ENCODE assay signal across 8 mouse cellular contexts in genomic region chr13:73887415-73887874, GRCm38 (mm10). TPM values are rescaled to one million over a fixed set of nuclear protein-coding genes. Genes with fewer than 3 reads are reported as not detected.
DNase-seq lines count a peak whose midpoint lies in the region; ATAC-seq lines count a peak whose summit lies in the region.

No protein-coding gene starts in this region.

- H3K9ac ChIP-seq in stomach, embryonic 14.5 days (replicated peaks; ENCODE audit: low read depth, low read length), result no peak overlapping the region
- no peak overlapping the region for H3K9ac ChIP-seq in forebrain, embryonic 12.5 days

- no peaks in the 10 kb centered on the region for H3K9me3 ChIP-seq in stomach, embryonic 14.5 days (ENCODE audit: control insufficient read depth, low read depth, low read length)
- no peaks in the 10 kb centered on the region for H3K9me3 ChIP-seq in forebrain, embryonic 12.5 days

- no peaks in the 10 kb centered on the region for H3K27me3 ChIP-seq in stomach, embryonic 14.5 days (ENCODE audit: control insufficient read depth, insufficient read depth, low read length)
- no peaks in the 10 kb centered on the region; the same call in 1 of the 2 replicates for H3K27me3 ChIP-seq in forebrain, embryonic 12.5 days

- peaks cover 8% of the 10 kb centered on the region; the same call in 1 of the 2 replicates for H3K4me1 ChIP-seq in stomach, embryonic 14.5 days (ENCODE audit: control insufficient read depth, insufficient read depth, low read length)
- H3K4me1 ChIP-seq in forebrain, embryonic 12.5 days, result no peaks in the 10 kb centered on the region

- H3K4me2 ChIP-seq in stomach, embryonic 14.5 days (replicated peaks; ENCODE audit: low read depth, low read length), result no peak overlapping the region
- no peak overlapping the region for H3K4me2 ChIP-seq in forebrain, embryonic 12.5 days

- 35% methylated on average over 4 of the region's 4 CpGs for WGBS in stomach, embryonic 14.5 days
- WGBS in forebrain, embryonic 12.5 days, result 80% methylated on average over 4 of the region's 4 CpGs

- H3K36me3 ChIP-seq in stomach, embryonic 14.5 days (ENCODE audit: control insufficient read depth, insufficient read depth, low read length), result no peaks in the 10 kb centered on the region
- H3K36me3 ChIP-seq in forebrain, embryonic 12.5 days (replicated peaks), result no peaks in the 10 kb centered on the region

- H3K27ac ChIP-seq in stomach, embryonic 14.5 days (ENCODE audit: low read length), result no peak overlapping the region; the same call in 1 of the 2 replicates
- no peak overlapping the region for H3K27ac ChIP-seq in forebrain, embryonic 12.5 days

- DNase-seq in adrenal gland, postnatal 14 days, result peak; percentile 21
- DNase-seq in adrenal gland, adult 8-10 months, result no peak
- peak; percentile 82 for DNase-seq in heart, adult 8-10 months (ENCODE audit: low spot score)
- DNase-seq in kidney, postnatal 25 days, result peak; percentile 47 to 60
- no peak for DNase-seq in left cerebral cortex, adult 11 months (ENCODE audit: low spot score)
- no peak for DNase-seq in spleen, adult 12 weeks (ENCODE audit: low spot score)

- peak; percentile 78; the same call in 1 of the 2 replicates for ATAC-seq in stomach, embryonic 14.5 days (ENCODE audit: insufficient number of reproducible peaks, insufficient read depth, low FRiP score, low read depth)
- no peak for ATAC-seq in forebrain, embryonic 12.5 days (ENCODE audit: low FRiP score)

- H3K4me3 ChIP-seq in stomach, embryonic 14.5 days (ENCODE audit: low read depth, low read length), result no peak overlapping the region
- H3K4me3 ChIP-seq in forebrain, embryonic 12.5 days (replicated peaks), result no peak overlapping the region

RNA-seq across cellular contexts. Expression of gene Nkd2, which starts 40.0 kb away (rescaled TPM):
- 1.9 and 2.7 TPM in 2 replicates for total RNA-seq in adrenal gland, postnatal 14 days (2021)
- total RNA-seq in adrenal gland, adult 8-10 months (2022), result 1 to 10 TPM; 2.5 to 3.7 (median 2.7) TPM
- 1 to 10 TPM in 3 of 4 experiments, under 1 TPM in 1; 0.75 to 1.9 (median 1.2) TPM for total RNA-seq in heart, adult 8-10 months (2022)
- 3.0 and 4.3 TPM in 2 replicates for polyA plus RNA-seq in stomach, embryonic 14.5 days (2014; fragmentation: Nextera tagmentation; extraction: Ambion mirVana)
- polyA plus RNA-seq in forebrain, embryonic 12.5 days (2016; fragmentation: Nextera tagmentation; extraction: Ambion mirVana), result 7.9 and 8.8 TPM in 2 replicates

RNA-seq across cellular contexts. Expression of gene Trip13, which starts 50.1 kb away (rescaled TPM):
- total RNA-seq in adrenal gland, postnatal 14 days (2021), result 2.6 and 4.6 TPM in 2 replicates
- total RNA-seq in adrenal gland, adult 8-10 months (2022), result 1 to 10 TPM in 3 of 4 experiments, under 1 TPM in 1; 0.87 to 1.6 (median 1.2) TPM
- under 1 TPM; 0.16 to 0.89 (median 0.20) TPM for total RNA-seq in heart, adult 8-10 months (2022)
- polyA plus RNA-seq in stomach, embryonic 14.5 days (2014; fragmentation: Nextera tagmentation; extraction: Ambion mirVana), result 35.2 and 44.4 TPM in 2 replicates
- 45.3 and 47.2 TPM in 2 replicates for polyA plus RNA-seq in forebrain, embryonic 12.5 days (2016; fragmentation: Nextera tagmentation; extraction: Ambion mirVana)

RNA-seq across cellular contexts. Expression of gene Brd9, which starts 50.2 kb away (rescaled TPM):
- total RNA-seq in adrenal gland, postnatal 14 days (2021), result 28.5 and 31.8 TPM in 2 replicates
- total RNA-seq in adrenal gland, adult 8-10 months (2022), result 10 to 100 TPM; 29.7 to 53.5 (median 41.0) TPM
- total RNA-seq in heart, adult 8-10 months (2022), result 10 to 100 TPM; 16.8 to 22.5 (median 20.7) TPM
- polyA plus RNA-seq in stomach, embryonic 14.5 days (2014; fragmentation: Nextera tagmentation; extraction: Ambion mirVana), result 55.2 and 57.8 TPM in 2 replicates
- 77.5 and 82.6 TPM in 2 replicates for polyA plus RNA-seq in forebrain, embryonic 12.5 days (2016; fragmentation: Nextera tagmentation; extraction: Ambion mirVana)

Comparison
In these comparisons a context has a peak if more than half of its experiments do, and no peak if none do; other contexts are left out.
1. DNase-seq: peak in adrenal gland, postnatal 14 days (single experiment), heart, adult 8-10 months (single experiment) and kidney, postnatal 25 days (2 of 2); none in adrenal gland, adult 8-10 months (single experiment), left cerebral cortex, adult 11 months (single experiment) and spleen, adult 12 weeks (single experiment).